Mouse (Mus musculus) neutrophil, adult 5-6 weeks (primary cell): ENCODE results near the gene P2rx1. TPM values are rescaled to one million over a fixed set of nuclear protein-coding genes. Genes with fewer than 3 reads are reported as not detected.

Experiments used
- ATAC-seq: fragments of 151-379, 151-347 bp; 2 replicates; pipeline ENCODE4 v1.8.0; 2017; ENCODE audit warnings: mild to moderate bottlenecking, moderate TSS enrichment; ENCODE audit not compliant: insufficient number of reproducible peaks, poor library complexity, low FRiP score, severe bottlenecking; ENCODE audit errors: extremely low read depth
- total RNA-seq: library from RNA; stranded (forward); fragments of 200-1000 nt; gene quantifications from 2 replicates; pipeline ENCODE4 v1.2.3, GENCODE M21; 2017

Gene P2rx1
- total RNA-seq, 1 experiment from 2014 or later: 2.4 TPM

DNA sequence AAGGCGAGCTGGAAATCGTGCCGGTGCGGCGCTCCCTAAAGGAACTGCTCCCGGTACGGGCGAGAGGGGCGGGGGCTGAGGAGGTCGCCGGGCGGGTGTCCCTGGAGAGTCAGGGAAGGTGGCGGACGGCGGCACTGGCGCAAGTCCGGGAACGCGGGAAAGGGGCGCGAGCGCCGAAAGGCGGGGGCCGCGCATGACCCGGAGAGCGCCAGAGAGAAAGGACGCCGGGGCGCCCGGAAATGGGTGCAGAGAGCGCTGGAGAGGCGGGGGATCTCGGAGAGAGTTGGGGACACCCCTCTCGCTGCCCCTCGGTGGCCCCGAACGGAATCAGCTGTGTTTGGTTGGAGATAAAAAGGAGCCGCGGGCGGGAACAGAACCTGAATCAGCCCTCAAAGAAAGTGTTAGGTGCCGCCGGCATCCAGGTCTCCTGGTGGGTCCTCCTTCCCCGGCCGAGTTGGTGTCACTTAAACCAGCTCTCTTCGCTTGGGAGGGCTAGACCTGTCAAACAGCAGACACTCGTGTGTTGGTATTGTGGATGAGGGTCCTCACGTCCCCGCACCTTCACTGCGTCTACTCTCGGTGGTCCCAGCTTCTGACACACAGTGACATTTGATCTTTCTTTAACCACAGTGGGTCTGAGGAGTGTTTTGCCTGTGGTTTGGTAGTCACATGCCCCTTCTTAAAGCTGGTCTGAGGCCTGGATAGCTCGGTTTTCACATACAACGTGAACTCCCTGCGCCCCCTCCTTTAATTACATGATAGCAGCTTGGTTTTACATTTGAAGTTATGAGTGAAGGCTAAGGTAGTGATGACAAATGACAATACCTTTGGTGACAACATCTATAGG, 49.4 kb downstream of the P2rx1 start:
- ATAC-seq: no peak

DNA sequence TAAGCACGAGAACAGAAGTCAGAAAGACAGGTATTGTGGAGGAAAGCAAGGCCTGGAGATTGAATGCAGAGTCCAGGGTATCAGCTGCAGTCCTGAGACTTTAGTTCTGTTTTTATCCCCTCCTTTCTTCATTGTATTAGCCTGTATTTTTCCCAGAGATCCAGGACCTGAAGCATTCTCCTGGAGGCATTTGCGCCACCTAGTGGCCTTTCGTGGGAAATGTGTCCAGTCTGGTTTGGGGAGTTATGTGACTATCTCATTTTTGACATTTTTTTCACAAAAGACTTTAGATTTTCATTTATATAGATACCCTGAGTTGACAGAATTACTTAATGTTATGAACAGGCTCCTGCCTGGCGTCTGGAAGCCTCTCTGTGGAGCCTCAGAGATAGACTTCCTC, 50.4 kb downstream of the P2rx1 start:
- no peak for ATAC-seq

DNA sequence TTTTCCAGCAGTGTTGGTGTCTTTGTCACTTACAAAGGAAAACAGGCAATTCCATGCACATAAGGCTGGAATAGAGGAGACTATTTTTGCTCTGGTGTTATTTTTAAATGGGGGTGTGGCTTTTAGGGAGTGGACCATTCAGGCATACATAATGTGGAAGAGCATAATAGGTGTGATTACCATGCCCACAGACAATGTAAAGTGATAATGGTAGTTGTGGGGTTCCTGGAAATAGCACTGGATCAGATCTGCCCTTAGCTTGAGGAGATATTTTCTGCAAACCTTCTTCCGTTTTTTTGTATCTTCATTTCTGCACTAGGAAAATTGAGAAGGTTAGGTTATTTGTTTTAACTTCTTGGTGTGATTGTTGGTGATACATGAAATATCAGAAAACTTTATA, 53.9 kb downstream of the P2rx1 start:
- ATAC-seq: no peak

DNA sequence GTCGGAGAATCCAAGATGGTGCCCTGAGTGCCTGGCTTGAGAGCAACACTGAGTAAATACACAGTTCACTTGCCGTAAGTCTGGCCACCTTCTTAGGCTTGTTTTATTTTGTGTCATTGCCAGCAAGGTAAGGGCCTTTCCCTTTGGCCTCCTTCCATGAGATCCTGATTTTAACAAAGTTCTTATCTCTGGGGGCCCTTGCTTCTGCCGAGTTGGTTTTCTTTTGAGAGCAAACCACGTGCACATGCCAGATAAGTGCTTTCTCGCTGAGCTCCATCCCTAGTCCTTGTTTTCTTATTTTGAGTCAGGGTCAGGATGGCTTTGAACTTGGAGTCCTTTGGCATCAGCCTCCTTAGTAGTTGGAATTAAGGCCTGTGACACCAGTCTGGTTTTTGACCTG, 58.8 kb downstream of the P2rx1 start:
- no peak for ATAC-seq

DNA sequence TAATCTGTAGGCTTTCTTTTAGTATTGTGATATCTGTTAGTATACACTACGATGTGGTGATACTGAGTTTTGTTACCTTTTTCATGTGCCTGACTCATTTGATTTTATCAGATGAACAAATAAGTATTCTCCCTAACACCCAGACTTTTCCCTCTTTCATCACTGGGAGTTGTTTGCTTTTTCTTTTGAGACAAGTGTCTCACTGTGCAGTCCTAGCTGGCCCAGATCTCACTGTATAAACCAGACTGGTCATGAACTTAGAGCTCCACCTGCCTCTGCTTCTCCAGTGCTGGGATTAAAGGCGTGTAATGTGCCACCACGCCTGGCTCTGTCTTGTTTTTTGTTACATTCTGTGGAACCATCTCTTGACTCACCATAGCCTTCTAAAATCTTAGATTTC, 60.7 kb downstream of the P2rx1 start:
- ATAC-seq: no peak

DNA sequence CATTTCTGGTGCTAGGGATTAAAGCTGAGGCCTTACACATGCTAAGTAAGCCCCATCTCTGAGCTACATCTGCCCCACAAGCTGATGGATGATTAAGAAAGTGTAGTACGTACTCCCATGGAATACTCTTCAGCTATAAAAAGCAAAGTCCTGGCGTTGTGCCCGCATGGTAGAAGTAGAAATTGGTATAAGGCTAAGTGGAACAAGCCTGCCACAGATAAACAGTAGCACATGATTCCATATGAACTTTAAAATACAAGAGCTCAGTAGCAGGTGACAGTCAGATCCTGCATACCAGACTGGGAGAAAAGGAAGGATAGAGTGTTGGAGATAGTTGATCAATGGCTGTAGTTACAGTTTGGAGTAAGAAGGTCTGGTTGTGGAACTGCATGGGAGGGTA, 62.5 kb downstream of the P2rx1 start:
- no peak for ATAC-seq

Other genes starting within 250 kb of the P2rx1 start
- gene Cyb5d2, start 203.0 kb upstream of the P2rx1 start, total RNA-seq: 12.7 and 12.9 TPM in 2 replicates
- 74.2 and 77.9 TPM in 2 replicates for gene Zzef1, start 202.9 kb upstream of the P2rx1 start, total RNA-seq
- 240 and 251 TPM in 2 replicates for gene Atp2a3, start 37.9 kb upstream of the P2rx1 start, total RNA-seq
- gene Camkk1, start 19.9 kb downstream of the P2rx1 start, total RNA-seq: 5.1 and 6.3 TPM in 2 replicates
- gene Ncbp3, start 48.7 kb downstream of the P2rx1 start, total RNA-seq: 17.4 and 18.7 TPM in 2 replicates
- 7.6 and 8.5 TPM in 2 replicates for gene Itgae, start 91.5 kb downstream of the P2rx1 start, total RNA-seq
- gene Haspin, start 139.2 kb downstream of the P2rx1 start, total RNA-seq: 3.9 and 4.3 TPM in 2 replicates
- gene P2rx5, start 161.3 kb downstream of the P2rx1 start, total RNA-seq: not detected in 2 replicates
- 15.4 and 17.8 TPM in 2 replicates for gene Emc6, start 177.9 kb downstream of the P2rx1 start, total RNA-seq
- gene Tax1bp3, start 178.0 kb downstream of the P2rx1 start, total RNA-seq: 10.2 and 17.1 TPM in 2 replicates
- 15.7 and 19.0 TPM in 2 replicates for gene Ctns, start 199.9 kb downstream of the P2rx1 start, total RNA-seq
- gene Shpk, start 200.4 kb downstream of the P2rx1 start, total RNA-seq: 1.4 and 2.4 TPM in 2 replicates
- gene Trpv1, start 235.2 kb downstream of the P2rx1 start, total RNA-seq: not detected in 2 replicates